Mouse (Mus musculus): ENCODE results near the gene Ubash3a.

DNA sequence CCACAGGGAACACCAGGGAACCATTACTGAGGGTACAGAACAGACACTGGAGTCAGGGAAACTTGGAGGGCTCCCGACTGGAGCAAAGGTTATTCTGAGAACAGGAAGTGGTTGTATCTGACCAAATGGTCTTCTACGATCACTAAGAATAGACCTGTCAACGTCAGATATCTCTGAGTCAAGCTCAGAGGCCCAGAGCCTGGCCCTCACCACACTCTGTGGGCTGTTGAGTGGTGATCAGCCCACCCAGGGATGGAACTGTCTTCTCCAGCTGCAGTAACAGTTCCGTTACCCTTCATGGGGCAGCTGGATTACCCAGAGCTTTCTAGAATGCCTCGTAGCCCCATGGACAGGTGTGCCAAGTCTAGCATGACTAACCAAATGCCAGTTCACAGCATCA is 37.6 kb downstream of the Ubash3a start:
- TF ChIP-seq POLR2A (IDR thresholded peaks at IDR 0.05; ENCODE audit: borderline replicate concordance, insufficient read depth, low read length): no peak
- TF ChIP-seq CTCF (IDR thresholded peaks at IDR 0.05; ENCODE audit: borderline replicate concordance, insufficient read depth, low read depth, low read length): no peak
